Mouse (Mus musculus) CH12.LX (cell line): Measurements from ENCODE around the gene Ccdc62.

Source experiments
- CHD2 ChIP-seq: IDR thresholded peaks from 2 replicates; pipeline ENCODE4 v1.6.1; 2011; ENCODE audit warnings: low read length, improper control_type of control experiment
- CTCF ChIP-seq, 2 experiments: IDR thresholded peaks in 1 of 2; conservative IDR thresholded peaks in 1 of 2; 2 replicates each; pipeline ENCODE4 v1.5.1; 2011 to 2012; ENCODE audit warnings: low read depth in 2 of 2, low read length in 2 of 2, improper control_type of control experiment in 1 of 2, inconsistent platforms in 1 of 2, mild to moderate bottlenecking in 1 of 2, moderate library complexity in 1 of 2
- E2F4 ChIP-seq: IDR thresholded peaks from 2 replicates; pipeline ENCODE4 v1.6.1; 2011; ENCODE audit warnings: low read depth, low read length, improper control_type of control experiment; ENCODE audit not compliant: insufficient replicate concordance
- MAX ChIP-seq: IDR thresholded peaks from 2 replicates; pipeline ENCODE4 v1.6.1; 2011; ENCODE audit warnings: low read length, improper control_type of control experiment
- MYC ChIP-seq: IDR thresholded peaks from 2 replicates; pipeline ENCODE4 v1.6.1; 2011; ENCODE audit warnings: low read depth, mild to moderate bottlenecking, improper control_type of control experiment, low read length
- POLR2AphosphoS2 ChIP-seq: IDR thresholded peaks from 2 replicates; pipeline ENCODE4 v1.6.1; 2011; ENCODE audit warnings: low read depth, low read length, improper control_type of control experiment
- TBP ChIP-seq: conservative IDR thresholded peaks from 2 replicates; pipeline ENCODE4 v1.6.1; 2011; ENCODE audit warnings: low read depth, low read length, improper control_type of control experiment
- USF1 ChIP-seq: IDR thresholded peaks from 2 replicates; pipeline ENCODE4 v1.6.1; 2014; ENCODE audit warnings: low read depth, mild to moderate bottlenecking, inconsistent platforms, low read length, improper control_type of control experiment
- USF2 ChIP-seq: conservative IDR thresholded peaks from 2 replicates; pipeline ENCODE4 v1.6.1; 2011; ENCODE audit warnings: low read depth, low read length, improper control_type of control experiment
- ZNF384 ChIP-seq: IDR thresholded peaks from 2 replicates; pipeline ENCODE4 v1.6.1; 2012; ENCODE audit warnings: low read depth, low read length, improper control_type of control experiment, inconsistent platforms

GRCm38 (mm10) chr5:124010077-124010476 lies 79.6 kb downstream of the Ccdc62 start:
- TF ChIP-seq USF2 (no peak), USF1 (no peak), MYC (no peak), CHD2 (no peak), CTCF (conservative IDR thresholded peaks at IDR 0.05 in 1 of 2, IDR thresholded peaks at IDR 0.05 in 1 of 2; ENCODE audit: low read depth in 2 of 2, low read length in 2 of 2) (no peak), E2F4 (no peak), TBP (no peak), MAX (no peak), POLR2AphosphoS2 (no peak), ZNF384 (no peak)
